Mouse (Mus musculus) lung, postnatal 4 days (tissue): Measurements from ENCODE around the gene Olfr1302.

ENCODE experiments used
- DNase-seq, 2 experiments: peaks; one replicate each; pipeline ENCODE4 v3.0.0; 2021

Gene Olfr1302

DNA sequence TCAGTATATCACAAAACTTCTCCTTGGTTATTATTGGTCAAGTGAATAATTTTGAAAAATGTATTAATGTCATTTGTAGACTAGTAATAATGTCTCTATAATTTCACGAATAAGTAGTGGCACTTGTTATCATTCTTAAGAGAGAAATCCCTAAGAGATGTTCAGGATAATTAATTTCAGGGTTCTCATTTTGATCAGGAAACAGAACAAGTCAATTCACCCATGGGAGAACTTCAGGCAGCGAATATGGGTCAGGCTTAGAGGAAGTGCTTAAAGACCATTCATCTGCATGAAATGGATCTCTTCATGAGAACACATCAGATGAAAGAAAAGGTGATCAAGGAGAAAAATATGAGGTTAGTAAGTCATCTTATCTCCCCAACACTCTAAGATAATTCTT lies at the start of gene Olfr1302:
Gene Olfr1302 (plus strand): TSS at position 301 of the 400 bp plus-strand sequence.
- no peak for DNase-seq

- no peak for DNase-seq
Observed at GRCm38 (mm10) chr2:111750706-111751105, 26.5 kb upstream of the Olfr1302 start, which contains the start of gene Olfr1301. Olfr1301 (plus strand) TSS chr2:111751006.

DNA sequence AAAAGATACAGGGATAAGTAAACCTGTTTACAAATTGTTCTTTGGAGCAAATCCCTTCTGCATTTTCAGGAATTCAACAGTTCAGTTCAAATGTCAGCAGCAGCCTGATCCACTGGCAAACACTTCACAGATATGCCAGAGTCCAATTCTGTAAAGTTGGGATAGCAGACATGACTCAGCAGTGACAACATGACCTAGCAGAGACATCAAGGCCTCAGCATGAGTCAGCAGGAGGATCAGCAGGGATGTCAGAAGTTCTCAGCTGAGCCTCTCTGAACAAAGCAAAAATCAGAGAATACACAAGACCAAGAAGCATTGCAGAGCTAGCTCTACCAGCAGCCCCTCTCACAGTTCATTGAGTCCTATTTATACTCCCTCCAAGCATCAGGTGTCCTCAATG lies 35.7 kb downstream of the Olfr1302 start:
- DNase-seq = no peak

DNA sequence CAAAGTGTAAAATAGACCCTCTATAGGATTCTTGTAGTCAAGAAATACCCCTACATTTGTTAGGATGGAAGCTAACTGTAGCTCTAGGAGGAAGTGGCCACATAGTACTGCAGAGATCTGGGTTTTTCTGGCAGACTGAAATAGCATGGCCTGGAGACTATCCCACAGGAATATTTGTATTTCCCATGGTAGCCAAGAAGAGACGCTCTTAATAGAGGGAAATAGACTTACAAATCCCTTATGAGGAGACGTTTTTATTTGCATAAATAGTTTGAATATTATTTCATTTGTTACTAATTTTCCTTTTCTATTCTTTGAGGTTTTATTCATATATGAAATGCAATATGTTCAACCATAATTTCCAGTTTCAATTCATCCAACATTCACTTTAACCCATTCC lies 43.0 kb downstream of the Olfr1302 start, which contains the start of gene Olfr1303:
Gene Olfr1303 (minus strand): TSS at position 101 of the 400 bp plus-strand sequence.
- no peak for DNase-seq
